Mouse (Mus musculus) heart, postnatal 36 days (tissue): Measurements from ENCODE around the gene Lsm14b. TPM values are rescaled to one million over a fixed set of nuclear protein-coding genes. Genes with fewer than 3 reads are reported as not detected.

ENCODE experiments used
- DNase-seq, 2 experiments: peaks; one replicate each; pipeline ENCODE4 v3.0.0; 2021 to 2022
- intact Hi-C: fragments of 180-260 bp; cut with DNase I; formaldehyde crosslinking; loops from one replicate; pipeline ENCODE4 v1.15.1; 2025
- total RNA-seq, 2 experiments: library from RNA; stranded (reverse); gene quantifications; 2 replicates each; pipeline ENCODE4 v1.2.3; 2021

The Lsm14b gene
- 10 to 100 TPM; 64.3 to 64.7 TPM for total RNA-seq

- DNase-seq = peak; percentile 98 to 99
- intact Hi-C loops = loop anchor here (1.0 kb wide), 1 partner anchor 47 kb away; no protein-coding TSS in a partner anchor
These were observed at the start of gene Lsm14b for GRCm38 (mm10) chr2:180024401-180025098. Lsm14b (plus strand) TSS chr2:180024987.

GRCm38 (mm10) chr2:179975851-179976250, 48.9 kb upstream of the Lsm14b start:
- no peak for DNase-seq
- intact Hi-C loops = loop anchor here (2.0 to 5.0 kb wide), 3 partner anchors 67 to 296 kb away; partner anchors contain the start of genes Cables2, Osbpl2, Psma7 and Ss18l1

- intact Hi-C loops = loop anchor here (2.0 to 5.0 kb wide), 3 partner anchors 67 to 296 kb away; partner anchors contain the start of genes Cables2, Osbpl2, Psma7 and Ss18l1
- DNase-seq = no peak
These were observed 48.5 kb upstream of the Lsm14b start for GRCm38 (mm10) chr2:179976295-179976627.

- DNase-seq = peak; percentile 96 to 97
- intact Hi-C loops = loop anchor here (1.0 to 5.0 kb wide), 4 partner anchors 48 to 296 kb away; partner anchors contain the start of genes Cables2, Lsm14b, Osbpl2 and Psma7
These were observed 48.0 kb upstream of the Lsm14b start, which contains the start of gene Taf4 for GRCm38 (mm10) chr2:179976628-179977343. Taf4 (minus strand) TSS chr2:179976646.

- intact Hi-C loops = loop anchor here (1.0 to 5.0 kb wide), 4 partner anchors 47 to 295 kb away; partner anchors contain the start of genes Cables2, Lsm14b, Osbpl2 and Psma7
- DNase-seq = no peak
These were observed 47.3 kb upstream of the Lsm14b start for GRCm38 (mm10) chr2:179977344-179978025.

- intact Hi-C loops = loop anchor here (5.0 kb wide), 2 partner anchors 139 to 294 kb away; partner anchors contain the start of genes Cables2 and Osbpl2
- DNase-seq = no peak
These were observed 46.5 kb upstream of the Lsm14b start for GRCm38 (mm10) chr2:179978250-179978649.

GRCm38 (mm10) chr2:179979836-179980235, 45.0 kb upstream of the Lsm14b start:
- DNase-seq = no peak
- intact Hi-C loops = loop anchor here (5.0 kb wide), 2 partner anchors 137 to 292 kb away; partner anchors contain the start of genes Cables2 and Osbpl2

- intact Hi-C loops = no loop called here
- no peak for DNase-seq
These were observed 44.2 kb upstream of the Lsm14b start for GRCm38 (mm10) chr2:179980616-179981015.

GRCm38 (mm10) chr2:179982715-179983114, 42.1 kb upstream of the Lsm14b start:
- intact Hi-C loops = no loop called here
- DNase-seq = no peak

GRCm38 (mm10) chr2:179984830-179985229, 40.0 kb upstream of the Lsm14b start:
- DNase-seq = no peak
- intact Hi-C loops = no loop called here

- intact Hi-C loops = no loop called here
- DNase-seq = no peak
These were observed 39.1 kb upstream of the Lsm14b start for GRCm38 (mm10) chr2:179985695-179986094.

GRCm38 (mm10) chr2:179986437-179987022, 38.3 kb upstream of the Lsm14b start:
- intact Hi-C loops = no loop called here
- DNase-seq = no peak

- intact Hi-C loops = no loop called here
- DNase-seq = no peak
These were observed 35.7 kb upstream of the Lsm14b start for GRCm38 (mm10) chr2:179989098-179989497.

- DNase-seq = no peak
- intact Hi-C loops = no loop called here
These were observed 31.7 kb upstream of the Lsm14b start for GRCm38 (mm10) chr2:179993071-179993470.

- no peak for DNase-seq
- intact Hi-C loops = no loop called here
These were observed 26.4 kb upstream of the Lsm14b start for GRCm38 (mm10) chr2:179998431-179998830.

GRCm38 (mm10) chr2:180001635-180002034, 23.2 kb upstream of the Lsm14b start:
- DNase-seq = no peak
- intact Hi-C loops = no loop called here

GRCm38 (mm10) chr2:180005656-180006351, 19.0 kb upstream of the Lsm14b start:
- intact Hi-C loops = no loop called here

GRCm38 (mm10) chr2:180006352-180007017, 18.3 kb upstream of the Lsm14b start:
- no peak for DNase-seq

More at GRCm38 (mm10) chr2:180005656-180006351, 19.0 kb upstream of the Lsm14b start:
- DNase-seq = no peak

GRCm38 (mm10) chr2:180010686-180011085, 14.1 kb upstream of the Lsm14b start:
- no peak for DNase-seq
- intact Hi-C loops = no loop called here

More at GRCm38 (mm10) chr2:180006352-180007017, 18.3 kb upstream of the Lsm14b start:
- intact Hi-C loops = no loop called here
